Mouse (Mus musculus) heart, embryonic 11.5 days (tissue): ENCODE measurements around the gene Cnksr3. TPM values are rescaled to one million over a fixed set of nuclear protein-coding genes. Genes with fewer than 3 reads are reported as not detected.
A peak's percentile ranks its signal among the peaks of the same experiment; 100 is the strongest.

Experiments used
- ATAC-seq: fragments of 200-750 bp; cut with Nextera tagmentation; replicated peaks from 2 replicates; pipeline ENCODE4 v1.8.0; 2017; ENCODE audit warnings: moderate library complexity; ENCODE audit not compliant: insufficient number of reproducible peaks, low FRiP score, low TSS enrichment
- H3K27ac ChIP-seq: fragments of 300-500 bp; sonication (generic); 2 replicates; pipeline ENCODE4 v1.5.1; 2014; ENCODE audit warnings: mild to moderate bottlenecking, low read depth, low read length
- H3K27me3 ChIP-seq: fragments of 300-500 bp; sonication (generic); 2 replicates; pipeline ENCODE4 v1.6.1; 2014; ENCODE audit warnings: mild to moderate bottlenecking, low read length, mixed read lengths; ENCODE audit not compliant: control insufficient read depth, insufficient read depth
- H3K36me3 ChIP-seq: fragments of 300-500 bp; sonication (generic); 2 replicates; pipeline ENCODE4 v1.6.1; 2014; ENCODE audit warnings: mild to moderate bottlenecking, low read length, moderate library complexity, mixed read lengths; ENCODE audit not compliant: control insufficient read depth, insufficient read depth
- H3K4me1 ChIP-seq: fragments of 300-500 bp; sonication (generic); 2 replicates; pipeline ENCODE4 v1.6.1; 2014; ENCODE audit warnings: low read length; ENCODE audit not compliant: control insufficient read depth, insufficient read depth
- H3K4me2 ChIP-seq: fragments of 300-500 bp; sonication (generic); 2 replicates; pipeline ENCODE4 v1.6.1; 2014; ENCODE audit warnings: mild to moderate bottlenecking, moderate library complexity
- H3K4me3 ChIP-seq: fragments of 300-500 bp; sonication (generic); 2 replicates; pipeline ENCODE4 v1.5.1; 2014; ENCODE audit warnings: low read depth, low read length
- H3K9ac ChIP-seq: fragments of 300-500 bp; sonication (generic); 2 replicates; pipeline ENCODE4 v1.6.1; 2014; ENCODE audit warnings: mild to moderate bottlenecking, low read depth, low read length, moderate library complexity
- H3K9me3 ChIP-seq: fragments of 300-500 bp; sonication (generic); replicated peaks from 2 replicates; pipeline ENCODE4 v1.6.1; 2016; ENCODE audit warnings: low read length; ENCODE audit not compliant: control insufficient read depth
- WGBS: fragments of 180-500 bp; shearing (Covaris S2); extraction: QIAGEN DNeasy Blood & Tissue Kit; methylation state at CpG from one replicate; pipeline ENCODE4 v1.1.7; 2014; ENCODE audit not compliant: insufficient replicate concordance; 5-methylcytosine and 5-hydroxymethylcytosine counted together
- polyA plus RNA-seq: library from polyadenylated mRNA; unstranded; fragments of >200 nt; fragmentation: Nextera tagmentation; extraction: Ambion mirVana; gene quantifications from 2 replicates; pipeline ENCODE4 v1.2.1, GENCODE M21; 2014

The Cnksr3 gene
- polyA plus RNA-seq, 1 experiment from 2014 or later = 3.9 TPM

DNA sequence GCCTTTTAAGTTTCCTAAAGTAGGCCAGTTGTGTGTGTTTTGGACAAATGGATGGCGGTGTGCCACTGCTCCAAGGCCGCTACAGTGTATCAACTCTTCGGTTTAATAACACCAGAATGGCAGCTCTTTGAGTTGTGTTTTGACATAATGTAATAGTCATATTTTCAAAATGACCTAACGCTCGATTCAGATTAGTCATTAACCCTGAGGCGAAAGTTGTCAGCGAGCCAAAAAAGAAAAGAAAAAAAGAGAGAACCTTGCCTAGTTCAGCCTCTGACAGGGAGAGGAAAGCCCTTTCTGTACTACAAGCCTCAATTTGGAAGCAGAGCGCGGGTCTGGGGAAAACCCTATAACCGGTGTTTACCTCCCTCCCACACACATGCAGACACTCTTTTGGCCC is 500 bp upstream of the Cnksr3 start:
- H3K27me3 ChIP-seq = no peaks in the 10 kb centered on the region
- peak; percentile 9; the same call in 1 of the 2 replicates for ATAC-seq
- WGBS = 18% methylated on average over 10 of the region's 10 CpGs

GRCm38 (mm10) chr10:7210991-7211695 is 894 bp downstream of the Cnksr3 start:
- peak; percentile 80 for ATAC-seq
- H3K4me2 ChIP-seq = peak overlapping the region; percentile 97
- WGBS = under 1% methylated on average over 41 of the region's 41 CpGs
- H3K4me3 ChIP-seq = peak overlapping the region; percentile 81
- H3K9ac ChIP-seq = peak overlapping the region; percentile 87
- H3K27me3 ChIP-seq = no peaks in the 10 kb centered on the region
- H3K4me1 ChIP-seq = peaks cover 19% of the 10 kb centered on the region
- no peaks in the 10 kb centered on the region; the same call in 1 of the 2 replicates for H3K9me3 ChIP-seq
- no peaks in the 10 kb centered on the region for H3K36me3 ChIP-seq
- H3K27ac ChIP-seq = peak overlapping the region; percentile 84

More for the DNA sequence above, 500 bp upstream of the Cnksr3 start:
- Histone ChIP-seq H3K9ac (peak overlapping the region; percentile 87), H3K27ac (peak overlapping the region; percentile 84), H3K9me3 (no peaks in the 10 kb centered on the region; the same call in 1 of the 2 replicates), H3K36me3 (no peaks in the 10 kb centered on the region), H3K4me2 (peak overlapping the region; percentile 97), H3K4me3 (peak overlapping the region; percentile 81), H3K4me1 (peaks cover 15% of the 10 kb centered on the region)

DNA sequence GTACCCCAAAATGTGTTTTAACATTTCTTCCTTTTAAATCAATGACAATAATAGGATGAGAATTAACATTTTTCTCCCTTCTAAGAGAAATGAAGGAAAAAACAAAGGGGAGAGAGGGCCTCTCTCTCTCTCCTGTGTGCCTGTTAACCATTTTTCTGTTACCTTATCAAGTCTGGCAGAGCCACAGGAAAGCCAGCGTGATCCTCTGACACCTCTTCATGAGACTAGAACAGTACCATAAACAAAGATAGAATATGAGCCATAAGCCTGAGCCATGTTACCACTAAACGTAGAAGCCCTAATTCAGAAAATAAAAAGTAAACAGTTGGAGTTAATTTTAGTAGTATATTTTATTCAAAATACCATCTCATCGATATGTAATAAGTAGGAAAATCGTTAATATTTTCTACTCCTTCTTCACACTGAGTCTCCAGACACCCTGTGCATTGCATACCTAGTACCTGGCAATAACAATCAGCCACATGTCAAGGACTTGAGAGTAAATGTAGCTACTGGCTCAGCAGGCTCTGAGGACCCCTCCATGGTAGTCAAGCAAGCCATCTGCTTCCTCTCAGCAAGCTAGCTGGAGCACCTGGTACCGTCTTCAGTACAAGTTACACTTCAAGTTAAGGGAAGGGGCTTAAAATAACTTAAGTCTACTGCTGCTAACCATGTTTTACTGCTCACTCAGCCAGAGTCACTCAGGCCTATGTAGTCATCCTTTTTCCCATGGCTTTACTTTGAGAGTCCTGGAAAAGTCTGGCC is 2.2 kb downstream of the Cnksr3 start:
- peak overlapping the region; percentile 97 for H3K4me2 ChIP-seq
- H3K9me3 ChIP-seq = no peaks in the 10 kb centered on the region; the same call in 1 of the 2 replicates
- H3K4me3 ChIP-seq = peak overlapping the region; percentile 81
- H3K27me3 ChIP-seq = no peaks in the 10 kb centered on the region
- ATAC-seq = no peak
- 0 out of 2 replicates have a peak overlapping the region, but pooled peaks have one; percentile 87 for H3K9ac ChIP-seq
- H3K36me3 ChIP-seq = no peaks in the 10 kb centered on the region
- H3K4me1 ChIP-seq = peaks cover 19% of the 10 kb centered on the region
- WGBS = 57% methylated on average over 5 of the region's 5 CpGs
- no peak overlapping the region for H3K27ac ChIP-seq

GRCm38 (mm10) chr10:7208859-7209441 is 3.1 kb downstream of the Cnksr3 start:
- Histone ChIP-seq H3K27me3 (no peaks in the 10 kb centered on the region), H3K9me3 (no peaks in the 10 kb centered on the region; the same call in 1 of the 2 replicates), H3K4me1 (peaks cover 19% of the 10 kb centered on the region), H3K4me2 (no peak overlapping the region), H3K36me3 (no peaks in the 10 kb centered on the region), H3K9ac (no peak overlapping the region), H3K4me3 (no peak overlapping the region), H3K27ac (no peak overlapping the region)
- 68% methylated on average over 10 of the region's 10 CpGs for WGBS
- ATAC-seq = no peak

- no peak for ATAC-seq
- Histone ChIP-seq H3K9me3 (no peaks in the 10 kb centered on the region; the same call in 1 of the 2 replicates), H3K4me3 (no peak overlapping the region), H3K36me3 (no peaks in the 10 kb centered on the region), H3K27ac (no peak overlapping the region), H3K4me1 (peaks cover 16% of the 10 kb centered on the region), H3K27me3 (no peaks in the 10 kb centered on the region), H3K4me2 (peak overlapping the region; percentile 6; the same call in 1 of the 2 replicates), H3K9ac (no peak overlapping the region; the same call in 1 of the 2 replicates)
- 42% methylated on average over 11 of the region's 11 CpGs for WGBS
These were observed 4.7 kb downstream of the Cnksr3 start for GRCm38 (mm10) chr10:7207301-7207700.

GRCm38 (mm10) chr10:7206571-7206970 is 5.5 kb downstream of the Cnksr3 start:
- Histone ChIP-seq H3K27ac (no peak overlapping the region), H3K9me3 (no peaks in the 10 kb centered on the region; the same call in 1 of the 2 replicates), H3K4me2 (no peak overlapping the region), H3K4me3 (no peak overlapping the region), H3K36me3 (no peaks in the 10 kb centered on the region), H3K4me1 (peaks cover 16% of the 10 kb centered on the region), H3K9ac (no peak overlapping the region), H3K27me3 (no peaks in the 10 kb centered on the region)
- 76% methylated on average over 7 of the region's 7 CpGs for WGBS
- no peak for ATAC-seq

- Histone ChIP-seq H3K27me3 (no peaks in the 10 kb centered on the region), H3K4me3 (no peak overlapping the region), H3K9me3 (no peaks in the 10 kb centered on the region), H3K27ac (no peak overlapping the region), H3K4me2 (no peak overlapping the region), H3K36me3 (no peaks in the 10 kb centered on the region), H3K4me1 (peaks cover 15% of the 10 kb centered on the region), H3K9ac (no peak overlapping the region)
- ATAC-seq = no peak
- 67% methylated on average over 3 of the region's 3 CpGs for WGBS
These were observed 6.5 kb downstream of the Cnksr3 start for GRCm38 (mm10) chr10:7205576-7205975.

DNA sequence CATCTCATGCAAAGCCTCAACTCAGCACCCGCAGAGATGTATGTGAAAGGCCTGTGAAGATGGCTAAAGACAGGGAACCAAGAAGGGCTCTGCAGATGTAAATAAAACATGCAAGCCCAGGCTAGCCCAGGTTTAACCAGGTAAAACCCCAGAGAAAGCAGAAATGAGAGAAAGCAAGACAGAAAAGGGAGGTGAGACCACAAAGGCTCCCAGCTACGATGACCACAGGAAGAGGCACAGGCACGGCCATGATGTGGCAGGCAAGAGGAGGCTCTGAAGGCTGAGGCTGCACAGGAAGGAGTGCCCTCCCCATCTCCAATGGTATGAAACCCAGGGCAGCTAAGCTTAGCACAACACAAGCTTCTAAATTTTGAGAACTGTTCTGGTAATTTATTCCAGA is 7.1 kb downstream of the Cnksr3 start:
- Histone ChIP-seq H3K4me1 (peaks cover 9% of the 10 kb centered on the region), H3K36me3 (no peaks in the 10 kb centered on the region), H3K4me2 (no peak overlapping the region), H3K9ac (no peak overlapping the region), H3K9me3 (no peaks in the 10 kb centered on the region), H3K27me3 (no peaks in the 10 kb centered on the region), H3K27ac (no peak overlapping the region), H3K4me3 (no peak overlapping the region)
- no peak for ATAC-seq
- 74% methylated on average over 3 of the region's 3 CpGs for WGBS
